Mouse (Mus musculus) limb, embryonic 10.5 days (tissue): Measurements from ENCODE around the gene Acsl5. TPM values are rescaled to one million over a fixed set of nuclear protein-coding genes. Genes with fewer than 3 reads are reported as not detected.

Experiments used
- DNase-seq: peaks from one replicate; pipeline ENCODE4 v3.0.0-alpha.2; 2017; ENCODE audit warnings: low spot score
- H3K27ac ChIP-seq: fragments of 300-500 bp; sonication (generic); 2 replicates; pipeline ENCODE4 v1.5.1; 2016; ENCODE audit warnings: mild to moderate bottlenecking
- H3K27me3 ChIP-seq: fragments of 300-500 bp; sonication (generic); 2 replicates; pipeline ENCODE4 v1.6.1; 2016; ENCODE audit warnings: low read depth, mild to moderate bottlenecking; ENCODE audit not compliant: poor library complexity, severe bottlenecking
- H3K36me3 ChIP-seq: fragments of 300-500 bp; sonication (generic); 2 replicates; pipeline ENCODE4 v1.6.1; 2016; ENCODE audit warnings: mild to moderate bottlenecking, moderate library complexity
- H3K4me1 ChIP-seq: fragments of 300-500 bp; sonication (generic); 2 replicates; pipeline ENCODE4 v1.6.1; 2016
- H3K4me3 ChIP-seq: fragments of 300-500 bp; sonication (generic); 2 replicates; pipeline ENCODE4 v1.5.1; 2016; ENCODE audit warnings: mild to moderate bottlenecking, moderate library complexity
- H3K9me3 ChIP-seq: fragments of 300-500 bp; sonication (generic); replicated peaks from 2 replicates; pipeline ENCODE4 v1.6.1; 2016; ENCODE audit warnings: mild to moderate bottlenecking
- WGBS: fragments of 180-500 bp; shearing (Covaris S2); methylation state at CpG from one replicate; pipeline ENCODE4 v1.1.7; 2016; 5-methylcytosine and 5-hydroxymethylcytosine counted together
- polyA plus RNA-seq: library from polyadenylated mRNA; unstranded; fragments of >200 nt; fragmentation: Nextera tagmentation; extraction: Ambion mirVana; gene quantifications from 2 replicates; pipeline ENCODE4 v1.2.1, GENCODE M21; 2016

Gene Acsl5
- polyA plus RNA-seq, 1 experiment from 2014 or later, result 15.4 TPM

- peaks cover 59% of the 10 kb centered on the region for H3K36me3 ChIP-seq
- DNase-seq, result no peak
- 92% methylated on average over 4 of the region's 4 CpGs for WGBS
These were observed 75.8 kb downstream of the Acsl5 start for GRCm38 (mm10) chr19:55327510-55327909.

GRCm38 (mm10) chr19:55331776-55332175 lies 80.0 kb downstream of the Acsl5 start:
- no peak overlapping the region for H3K27ac ChIP-seq
- WGBS, result 91% methylated on average over 5 of the region's 5 CpGs
- no peaks in the 10 kb centered on the region for H3K9me3 ChIP-seq

More at GRCm38 (mm10) chr19:55327510-55327909, 75.8 kb downstream of the Acsl5 start:
- H3K4me3 ChIP-seq, result no peak overlapping the region
- no peak overlapping the region for H3K27ac ChIP-seq
- H3K9me3 ChIP-seq, result no peaks in the 10 kb centered on the region
- no peaks in the 10 kb centered on the region for H3K27me3 ChIP-seq
- H3K4me1 ChIP-seq, result no peaks in the 10 kb centered on the region

GRCm38 (mm10) chr19:55332641-55333268 lies 81.0 kb downstream of the Acsl5 start:
- no peak overlapping the region for H3K4me3 ChIP-seq
- no peak overlapping the region for H3K27ac ChIP-seq
- H3K9me3 ChIP-seq, result no peaks in the 10 kb centered on the region
- H3K27me3 ChIP-seq, result no peaks in the 10 kb centered on the region
- no peaks in the 10 kb centered on the region for H3K4me1 ChIP-seq
- 93% methylated on average over 8 of the region's 8 CpGs for WGBS
- peaks cover 41% of the 10 kb centered on the region for H3K36me3 ChIP-seq
- peak; percentile 66 for DNase-seq

More at GRCm38 (mm10) chr19:55331776-55332175, 80.0 kb downstream of the Acsl5 start:
- DNase-seq, result no peak
- H3K4me3 ChIP-seq, result no peak overlapping the region
- H3K4me1 ChIP-seq, result no peaks in the 10 kb centered on the region
- H3K36me3 ChIP-seq, result peaks cover 41% of the 10 kb centered on the region
- no peaks in the 10 kb centered on the region for H3K27me3 ChIP-seq

GRCm38 (mm10) chr19:55335881-55336280 lies 84.1 kb downstream of the Acsl5 start:
- no peak for DNase-seq
- Histone ChIP-seq H3K4me3 (no peak overlapping the region), H3K27ac (no peak overlapping the region), H3K9me3 (no peaks in the 10 kb centered on the region), H3K4me1 (no peaks in the 10 kb centered on the region), H3K27me3 (no peaks in the 10 kb centered on the region), H3K36me3 (peaks cover 12% of the 10 kb centered on the region)
- WGBS, result 100% methylated on average over 1 of the region's 1 CpGs

- Histone ChIP-seq H3K27me3 (no peaks in the 10 kb centered on the region), H3K27ac (no peak overlapping the region), H3K36me3 (peaks cover 8% of the 10 kb centered on the region), H3K4me3 (no peak overlapping the region), H3K9me3 (no peaks in the 10 kb centered on the region), H3K4me1 (no peaks in the 10 kb centered on the region)
- no peak for DNase-seq
- 92% methylated on average over 12 of the region's 12 CpGs for WGBS
These were observed 84.7 kb downstream of the Acsl5 start for GRCm38 (mm10) chr19:55336441-55336840.

GRCm38 (mm10) chr19:55337066-55337465 lies 85.3 kb downstream of the Acsl5 start:
- H3K9me3 ChIP-seq, result no peaks in the 10 kb centered on the region
- H3K27ac ChIP-seq, result no peak overlapping the region
- H3K4me1 ChIP-seq, result no peaks in the 10 kb centered on the region
- WGBS, result 94% methylated on average over 9 of the region's 9 CpGs
- no peaks in the 10 kb centered on the region for H3K27me3 ChIP-seq
- H3K36me3 ChIP-seq, result peaks cover 1% of the 10 kb centered on the region; the same call in 1 of the 2 replicates
- H3K4me3 ChIP-seq, result no peak overlapping the region
- DNase-seq, result no peak

GRCm38 (mm10) chr19:55337664-55338063 lies 85.9 kb downstream of the Acsl5 start:
- H3K36me3 ChIP-seq, result peaks cover 3% of the 10 kb centered on the region
- H3K4me3 ChIP-seq, result no peak overlapping the region
- no peak for DNase-seq
- 91% methylated on average over 10 of the region's 10 CpGs for WGBS
- no peaks in the 10 kb centered on the region for H3K4me1 ChIP-seq
- H3K27ac ChIP-seq, result no peak overlapping the region
- H3K27me3 ChIP-seq, result no peaks in the 10 kb centered on the region
- no peaks in the 10 kb centered on the region for H3K9me3 ChIP-seq

- no peaks in the 10 kb centered on the region for H3K9me3 ChIP-seq
- no peak for DNase-seq
- peaks cover 5% of the 10 kb centered on the region for H3K36me3 ChIP-seq
- H3K4me3 ChIP-seq, result no peak overlapping the region
- no peaks in the 10 kb centered on the region for H3K4me1 ChIP-seq
- H3K27me3 ChIP-seq, result no peaks in the 10 kb centered on the region
- H3K27ac ChIP-seq, result no peak overlapping the region
- WGBS, result 96% methylated on average over 6 of the region's 6 CpGs
These were observed 88.8 kb downstream of the Acsl5 start for GRCm38 (mm10) chr19:55340521-55340920.

GRCm38 (mm10) chr19:55341377-55341776 lies 89.6 kb downstream of the Acsl5 start:
- Histone ChIP-seq H3K9me3 (no peaks in the 10 kb centered on the region), H3K27me3 (no peaks in the 10 kb centered on the region), H3K27ac (no peak overlapping the region), H3K36me3 (peaks cover 5% of the 10 kb centered on the region), H3K4me3 (no peak overlapping the region), H3K4me1 (no peaks in the 10 kb centered on the region)
- 89% methylated on average over 3 of the region's 3 CpGs for WGBS
- no peak for DNase-seq

- WGBS, result 93% methylated on average over 7 of the region's 7 CpGs
- no peak for DNase-seq
- Histone ChIP-seq H3K9me3 (no peaks in the 10 kb centered on the region), H3K27ac (no peak overlapping the region), H3K27me3 (no peaks in the 10 kb centered on the region), H3K4me1 (no peaks in the 10 kb centered on the region), H3K4me3 (no peak overlapping the region), H3K36me3 (peaks cover 5% of the 10 kb centered on the region)
These were observed 90.7 kb downstream of the Acsl5 start for GRCm38 (mm10) chr19:55342423-55342822.

- 90% methylated on average over 9 of the region's 9 CpGs for WGBS
- Histone ChIP-seq H3K36me3 (peaks cover 5% of the 10 kb centered on the region), H3K4me1 (no peaks in the 10 kb centered on the region), H3K27me3 (no peaks in the 10 kb centered on the region), H3K9me3 (no peaks in the 10 kb centered on the region), H3K27ac (no peak overlapping the region), H3K4me3 (no peak overlapping the region)
- DNase-seq, result no peak
These were observed 91.5 kb downstream of the Acsl5 start for GRCm38 (mm10) chr19:55343274-55343673.
